ENCODE assay signal across 8 mouse cellular contexts in genomic region chr17:32389101-32389659, GRCm38 (mm10). TPM values are rescaled to one million over a fixed set of nuclear protein-coding genes. Genes with fewer than 3 reads are reported as not detected.
DNase-seq lines count a peak whose midpoint lies in the region; ATAC-seq and TF ChIP-seq lines count a peak whose summit lies in the region.

TSS of gene Wiz (minus strand) at chr17:32389439.

- peaks cover 22% of the 10 kb centered on the region for H3K4me1 ChIP-seq in G1E (ENCODE audit: insufficient read depth, low read depth, low read length)
- peaks cover 5% of the 10 kb centered on the region for H3K4me1 ChIP-seq in cerebellum, adult 2 months (ENCODE audit: control insufficient read depth, insufficient read depth, low read length)
- peaks cover 8% of the 10 kb centered on the region; the same call in 1 of the 2 replicates for H3K4me1 ChIP-seq in lung, embryonic 16.5 days (replicated peaks; ENCODE audit: control insufficient read depth, insufficient read depth, low read length)

- H3K4me2 ChIP-seq in lung, embryonic 16.5 days (ENCODE audit: low read depth, low read length), result peak within 1 kb of the TSS; percentile 97

- no peaks in the 10 kb centered on the region for H3K36me3 ChIP-seq in G1E (replicated peaks)
- H3K36me3 ChIP-seq in lung, embryonic 16.5 days (ENCODE audit: control insufficient read depth, insufficient read depth, low read length), result no peaks in the 10 kb centered on the region

- TF ChIP-seq POLR2A in cerebellum, adult 2 months (IDR thresholded peaks at IDR 0.05; ENCODE audit: borderline replicate concordance, insufficient read depth, low read length), result 0 out of 2 replicates have a peak, but pooled peaks have one; percentile 25

- H3K4me3 ChIP-seq in G1E (ENCODE audit: low read depth, low read length), result peak within 1 kb of the TSS; percentile 84
- H3K4me3 ChIP-seq in cerebellum, adult 2 months (replicated peaks; ENCODE audit: insufficient read depth, low read depth, low read length), result peak within 1 kb of the TSS; percentile 90
- peak within 1 kb of the TSS; percentile 80 for H3K4me3 ChIP-seq in lung, embryonic 16.5 days (ENCODE audit: low read length)

- WGBS in cerebellum, adult 2 months, result 1% methylated on average over 37 of the region's 44 CpGs
- WGBS in lung, embryonic 16.5 days, result 0% methylated on average over 25 of the region's 44 CpGs

- H3K9me3 ChIP-seq in G1E (replicated peaks), result no peaks in the 10 kb centered on the region
- no peaks in the 10 kb centered on the region for H3K9me3 ChIP-seq in lung, embryonic 16.5 days (ENCODE audit: control insufficient read depth, low read length)

- peak; percentile 92 for DNase-seq in G1E (ENCODE audit: low spot score)
- peak; percentile 96 to 97 for DNase-seq in cerebellum, adult 2 months
- peak; percentile 85 for DNase-seq in forelimb bud, embryonic 11.5 days (ENCODE audit: low read depth, low spot score)
- peak; percentile 84 for DNase-seq in layer of hippocampus, adult 9-10 months (ENCODE audit: low spot score)
- DNase-seq in ovary, postnatal 10 days (ENCODE audit: low spot score), result peak; percentile 83
- DNase-seq in thymus, postnatal 10 days (ENCODE audit: low spot score in 2 of 2), result peak; percentile 89

- peak; percentile 84 for ATAC-seq in G1E (ENCODE audit: extremely low read depth, insufficient number of reproducible peaks, low FRiP score, poor library complexity, severe bottlenecking)
- ATAC-seq in hematopoietic stem cell, adult 5-6 weeks (replicated peaks in 1 of 2; ENCODE audit: insufficient read depth in 1 of 2, low FRiP score in 2 of 2, low TSS enrichment in 1 of 2, low read depth in 1 of 2, poor library complexity in 2 of 2, severe bottlenecking in 2 of 2), result peak; percentile 76 to 80
- ATAC-seq in lung, embryonic 16.5 days (ENCODE audit: low read depth), result peak; percentile 92

- H3K9ac ChIP-seq in lung, embryonic 16.5 days (ENCODE audit: low read length), result peak within 1 kb of the TSS; percentile 88

- peak within 1 kb of the TSS; percentile 81; the same call in 1 of the 2 replicates for H3K27ac ChIP-seq in cerebellum, adult 2 months (ENCODE audit: insufficient read depth, low read length)
- peak within 1 kb of the TSS; percentile 78 for H3K27ac ChIP-seq in lung, embryonic 16.5 days (ENCODE audit: low read length)

- H3K27me3 ChIP-seq in G1E (ENCODE audit: insufficient read depth, low read length), result peaks cover 6% of the 10 kb centered on the region; the same call in 1 of the 2 replicates
- H3K27me3 ChIP-seq in cerebellum, adult 2 months (ENCODE audit: control insufficient read depth, insufficient read depth, low read length), result no peaks in the 10 kb centered on the region
- peaks cover 30% of the 10 kb centered on the region for H3K27me3 ChIP-seq in lung, embryonic 16.5 days (ENCODE audit: control insufficient read depth, insufficient read depth, low read depth, low read length)

- no peak for TF ChIP-seq CTCF in G1E (IDR thresholded peaks at IDR 0.05; ENCODE audit: low read depth, low read length)
- TF ChIP-seq CTCF in cerebellum, adult 2 months (IDR thresholded peaks at IDR 0.05; ENCODE audit: borderline replicate concordance, insufficient read depth, low read depth, low read length), result no peak

RNA-seq across cellular contexts. Expression of gene Wiz, which starts in this region (rescaled TPM):
- total RNA-seq in G1E (2014; fragmentation: Nextera tagmentation) (66.2 and 66.7 TPM in 2 replicates), G1E (2017) (2.3 and 2.7 TPM in 2 replicates)
- 87.8 and 88.7 TPM in 2 replicates for polyA plus RNA-seq in G1E (2012)
- 48.5 and 51.2 TPM in 2 replicates for polyA plus RNA-seq in cerebellum, adult 2 months (2012; rRNA removed)
- 7.1 and 8.1 TPM in 2 replicates for total RNA-seq in hematopoietic stem cell, adult 5-6 weeks (2017)
- polyA plus RNA-seq in lung, embryonic 16.5 days (2015; fragmentation: Nextera tagmentation; extraction: Ambion mirVana), result 22.6 and 27.0 TPM in 2 replicates

Comparison
In these comparisons a context has a peak if more than half of its experiments do, and no peak if none do; other contexts are left out.
1. Peak in every context shown above with its lines: DNase-seq, ATAC-seq, H3K4me3 ChIP-seq and H3K27ac ChIP-seq.